Mouse (Mus musculus): ENCODE data around the gene Cfap43.

DNA sequence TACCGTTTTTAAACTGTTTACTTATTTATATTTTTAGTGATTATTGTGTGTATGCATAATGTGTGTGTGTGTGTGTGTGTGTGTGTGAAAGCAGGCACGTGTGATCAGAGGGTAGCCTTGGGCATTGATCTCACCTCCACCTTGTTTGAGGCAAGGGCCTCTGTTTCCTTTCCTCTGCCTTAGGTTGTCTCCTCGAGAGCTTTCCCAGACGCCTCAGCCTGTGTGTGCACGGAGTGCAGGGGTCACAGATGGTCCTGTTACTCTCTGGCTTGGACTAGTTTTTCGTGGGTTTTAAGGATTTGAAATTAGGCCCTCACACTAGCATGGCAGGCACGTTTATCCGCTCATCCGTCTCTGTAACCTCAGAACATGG is 36.2 kb downstream of the Cfap43 start:
- no peak for TF ChIP-seq POLR2A (IDR thresholded peaks at IDR 0.05; ENCODE audit: control insufficient read depth, extremely low read depth, insufficient read depth, low read length, poor library complexity)
- no peak for TF ChIP-seq CTCF (IDR thresholded peaks at IDR 0.05; ENCODE audit: borderline replicate concordance, control insufficient read depth, extremely low read depth, insufficient read depth, low read length, poor library complexity)

Data from thymus, adult 2 months (tissue).